Mouse (Mus musculus) bone marrow macrophage, adult 2 months (primary cell): ENCODE data around the gene Arhgef3.

Source experiments
- CTCF ChIP-seq: IDR thresholded peaks from 2 replicates; pipeline ENCODE4 v1.5.1; 2012; ENCODE audit warnings: low read depth, mild to moderate bottlenecking, low read length, moderate library complexity
- POLR2A ChIP-seq: IDR thresholded peaks from 2 replicates; pipeline ENCODE4 v1.6.1; 2012; ENCODE audit warnings: mild to moderate bottlenecking, low read depth, low read length, borderline replicate concordance

DNA sequence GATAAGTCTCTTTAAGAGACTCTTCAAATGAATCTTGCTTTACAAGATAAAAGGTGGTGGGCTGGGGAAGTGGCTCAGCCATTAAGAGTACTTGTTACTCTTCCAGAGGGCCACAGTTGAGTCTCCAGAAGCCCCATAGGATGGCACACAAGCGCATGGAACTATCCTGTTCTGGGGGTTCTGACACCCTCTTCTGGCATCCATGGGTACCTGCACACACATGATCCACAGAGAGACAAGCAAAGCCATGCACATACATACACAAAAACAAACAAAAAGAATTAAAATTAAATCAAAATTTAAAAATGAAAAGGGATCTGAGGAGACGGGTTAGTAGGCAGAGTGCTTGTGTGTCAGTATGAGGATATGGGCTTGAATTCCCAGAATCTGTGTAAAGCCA is 278.0 kb downstream of the Arhgef3 start:
- TF ChIP-seq CTCF (no peak), POLR2A (no peak)
